Mouse (Mus musculus) telencephalon, adult 2 months (tissue): ENCODE measurements around the gene Gm3269.
"Not testable (repeated sequence)": the region's sequence is repeated elsewhere in the genome, so short reads cannot be mapped to it uniquely, and the experiment has no call there.

Source experiments
- DNase-seq: peaks from one replicate; pipeline ENCODE4 v3.0.0-alpha.2; 2011; ENCODE audit warnings: low read depth, low spot score

Gm3269 gene

GRCm38 (mm10) chr14:4837806-4838205 is at the start of gene Gm3269:
Gene Gm3269, plus strand, starts transcription at chr14:4838106.
- not testable (repeated sequence) for DNase-seq

GRCm38 (mm10) chr14:4806421-4806820 is 31.5 kb upstream of the Gm3269 start:
- not testable (repeated sequence) for DNase-seq

GRCm38 (mm10) chr14:4821950-4822349 is 16.0 kb upstream of the Gm3269 start:
- not testable (repeated sequence) for DNase-seq

- not testable (repeated sequence) for DNase-seq
These were observed 17.5 kb downstream of the Gm3269 start, which contains the start of gene Gm3264 for GRCm38 (mm10) chr14:4855299-4855980. Gene Gm3264, plus strand, starts transcription at chr14:4855576.

- DNase-seq: not testable (repeated sequence)
These were observed 54.2 kb downstream of the Gm3269 start, which contains the start of gene Gm3278 for GRCm38 (mm10) chr14:4892116-4892515. Gene Gm3278, plus strand, starts transcription at chr14:4892416.
